Mouse (Mus musculus): ENCODE results near the gene Wdr17.
"Not testable (repeated sequence)": the region's sequence is repeated elsewhere in the genome, so short reads cannot be mapped to it uniquely, and the experiment has no call there.

Gene Wdr17

GRCm38 (mm10) chr8:54791858-54792698 is 94.9 kb downstream of the Wdr17 start:
- no peak for DNase-seq (ENCODE audit: low spot score in 2 of 2)

GRCm38 (mm10) chr8:54780134-54780942 is 106.6 kb downstream of the Wdr17 start:
- DNase-seq (ENCODE audit: low spot score in 2 of 2), result no peak

GRCm38 (mm10) chr8:54779317-54780133 is 107.5 kb downstream of the Wdr17 start:
- DNase-seq (ENCODE audit: low spot score in 2 of 2), result no peak

DNA sequence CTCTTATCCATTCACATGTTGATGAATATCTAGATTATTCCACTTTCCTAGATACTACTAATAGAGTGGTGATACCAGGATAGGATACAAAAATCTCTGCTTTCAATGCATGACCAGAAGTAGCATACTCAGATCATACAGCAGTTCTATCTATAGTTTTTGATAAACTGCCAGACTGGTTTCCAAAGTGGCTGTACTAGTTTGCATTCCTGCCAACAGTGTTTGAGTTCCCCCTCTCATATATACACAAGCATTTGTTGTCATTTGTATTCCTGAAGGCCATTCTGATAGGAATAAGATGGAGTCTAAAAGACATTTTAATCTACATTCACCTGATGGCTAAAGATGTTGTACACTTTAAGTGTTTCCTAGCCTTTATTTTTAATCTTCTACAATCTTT is 110.0 kb downstream of the Wdr17 start:
- DNase-seq (ENCODE audit: low spot score in 2 of 2), result no peak

- DNase-seq (ENCODE audit: low spot score in 2 of 2), result no peak
Measured at GRCm38 (mm10) chr8:54776241-54776640, 110.7 kb downstream of the Wdr17 start.

DNA sequence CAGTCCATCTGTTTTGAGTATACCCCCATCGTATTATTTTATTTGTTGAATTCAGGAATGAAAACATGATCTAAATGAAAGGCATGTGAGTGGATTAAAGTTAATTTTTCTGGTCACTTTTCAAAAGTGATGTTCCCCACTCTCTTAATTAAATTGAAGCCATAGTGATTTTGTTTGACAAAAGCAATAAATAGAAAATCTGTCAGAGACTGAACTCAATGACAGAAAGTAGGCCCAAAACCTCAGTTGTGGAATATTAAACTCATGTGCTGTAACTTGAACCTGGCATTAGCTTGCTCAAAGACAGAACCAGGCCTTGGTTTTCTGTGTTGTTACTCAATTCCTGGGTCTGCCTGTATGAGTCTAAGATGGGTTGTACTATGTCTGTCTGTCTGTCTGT is 129.3 kb downstream of the Wdr17 start:
- no peak for DNase-seq (ENCODE audit: low spot score in 2 of 2)

- no peak for DNase-seq (ENCODE audit: low spot score in 2 of 2)
Measured at GRCm38 (mm10) chr8:54736660-54737312, 150.2 kb downstream of the Wdr17 start.

- no peak for DNase-seq (ENCODE audit: low spot score in 2 of 2)
Measured at GRCm38 (mm10) chr8:54724668-54725035, 162.3 kb downstream of the Wdr17 start.

GRCm38 (mm10) chr8:54723976-54724667 is 162.9 kb downstream of the Wdr17 start:
- peak; percentile 69 to 70 for DNase-seq (ENCODE audit: low spot score in 2 of 2)

- DNase-seq (ENCODE audit: low spot score in 2 of 2), result no peak
Measured at GRCm38 (mm10) chr8:54718515-54718914, 168.5 kb downstream of the Wdr17 start.

- DNase-seq (ENCODE audit: low spot score in 2 of 2), result no peak
Measured at GRCm38 (mm10) chr8:54705743-54706142, 181.2 kb downstream of the Wdr17 start.

GRCm38 (mm10) chr8:54671806-54672205 is 215.2 kb downstream of the Wdr17 start:
- DNase-seq (ENCODE audit: low spot score in 2 of 2), result no peak

- no peak for DNase-seq (ENCODE audit: low spot score in 2 of 2)
Measured at GRCm38 (mm10) chr8:54667756-54668155, 219.2 kb downstream of the Wdr17 start.

GRCm38 (mm10) chr8:54660675-54661074 is 226.3 kb downstream of the Wdr17 start:
- DNase-seq (ENCODE audit: low spot score in 2 of 2), result peak in 1 of 2 experiments; percentile 21

- DNase-seq (ENCODE audit: low spot score in 2 of 2), result no peak
Measured at GRCm38 (mm10) chr8:54659703-54660102, 227.3 kb downstream of the Wdr17 start.

DNA sequence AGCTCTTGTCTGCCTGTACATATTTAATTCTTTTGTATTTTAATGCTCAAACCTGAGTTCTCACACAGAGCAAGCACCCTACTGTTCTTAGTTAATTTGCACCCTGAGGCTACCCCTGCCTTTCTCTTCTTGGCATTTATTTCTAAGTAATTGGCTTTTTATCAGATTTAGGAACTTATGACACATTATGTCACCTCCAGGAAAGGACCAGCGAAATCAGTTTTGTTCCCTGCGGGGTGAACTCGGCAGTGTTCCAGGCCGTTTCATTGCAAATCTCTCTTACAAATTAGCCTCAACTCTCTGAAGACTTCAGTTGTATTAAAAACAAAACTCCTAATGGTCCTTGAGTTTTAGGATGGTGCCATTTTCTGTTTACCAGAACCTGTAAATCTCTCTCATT is 248.3 kb downstream of the Wdr17 start:
- DNase-seq (ENCODE audit: low spot score in 2 of 2), result no peak

GRCm38 (mm10) chr8:54616710-54617109 is 270.3 kb downstream of the Wdr17 start:
- not testable (repeated sequence) for DNase-seq (ENCODE audit: low spot score in 2 of 2)

- no peak for DNase-seq (ENCODE audit: low spot score in 2 of 2)
Measured at GRCm38 (mm10) chr8:54610238-54610637, 276.7 kb downstream of the Wdr17 start.

GRCm38 (mm10) chr8:54609336-54609735 is 277.6 kb downstream of the Wdr17 start:
- no peak for DNase-seq (ENCODE audit: low spot score in 2 of 2)

DNA sequence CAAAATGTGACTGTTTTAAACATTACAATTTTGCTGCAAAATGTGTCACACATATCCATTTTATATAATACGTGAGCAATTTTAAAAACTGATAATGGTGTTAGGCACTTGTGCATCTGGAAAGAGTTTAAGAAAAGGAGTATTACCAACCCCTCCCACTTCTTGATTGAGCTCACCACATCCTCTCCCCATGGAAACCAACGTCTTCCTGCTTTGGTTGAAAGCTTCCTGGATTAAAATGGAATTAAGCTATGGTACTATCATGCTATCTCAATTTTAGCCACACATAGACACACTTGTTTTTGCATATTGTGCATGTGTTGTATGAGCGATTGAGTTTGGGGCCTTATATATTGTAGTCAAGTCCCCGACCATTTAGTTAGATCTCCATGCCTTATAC is 283.5 kb downstream of the Wdr17 start:
- DNase-seq (ENCODE audit: low spot score in 2 of 2), result no peak

Data from natural killer cell, adult 2 months (primary cell).